Mouse (Mus musculus): ENCODE measurements around the gene Gm13090. TPM values are rescaled to one million over a fixed set of nuclear protein-coding genes. Genes with fewer than 3 reads are reported as not detected.
A peak's percentile ranks its signal among the peaks of the same experiment; 100 is the strongest.

The Gm13090 gene
- polyA plus RNA-seq, 1 experiment from 2014 or later: not detected

GRCm38 (mm10) chr4:151058634-151059033, 30.7 kb upstream of the Gm13090 start:
- no peak for ATAC-seq (ENCODE audit: low read depth)
- WGBS (ENCODE audit: insufficient replicate concordance): 73% methylated on average over 4 of the region's 4 CpGs
- H3K9me3 ChIP-seq (replicated peaks; ENCODE audit: control insufficient read depth, low read length): no peaks in the 10 kb centered on the region
- H3K9ac ChIP-seq (ENCODE audit: low read depth, low read length): no peak overlapping the region
- no peak overlapping the region for H3K27ac ChIP-seq (ENCODE audit: low read length)
- no peak overlapping the region for H3K4me3 ChIP-seq (ENCODE audit: low read depth, low read length)
- peaks cover 14% of the 10 kb centered on the region for H3K4me1 ChIP-seq (ENCODE audit: control insufficient read depth, low read depth, low read length)
- H3K27me3 ChIP-seq (ENCODE audit: control insufficient read depth, insufficient read depth, low read depth, low read length): no peaks in the 10 kb centered on the region
- peaks cover 5% of the 10 kb centered on the region; the same call in 1 of the 2 replicates for H3K36me3 ChIP-seq (ENCODE audit: control insufficient read depth, insufficient read depth)
- H3K4me2 ChIP-seq (ENCODE audit: low read depth, low read length): peak overlapping the region; percentile 74; the same call in 1 of the 2 replicates

- ATAC-seq (ENCODE audit: low read depth): no peak
Observed at GRCm38 (mm10) chr4:151059566-151059965, 29.8 kb upstream of the Gm13090 start.

GRCm38 (mm10) chr4:151068751-151069150, 20.6 kb upstream of the Gm13090 start:
- 21% methylated on average over 4 of the region's 4 CpGs for WGBS (ENCODE audit: insufficient replicate concordance)
- Histone ChIP-seq H3K4me1 (ENCODE audit: control insufficient read depth, low read depth, low read length) (no peaks in the 10 kb centered on the region), H3K4me3 (ENCODE audit: low read depth, low read length) (no peak overlapping the region), H3K36me3 (ENCODE audit: control insufficient read depth, insufficient read depth) (no peaks in the 10 kb centered on the region), H3K9me3 (replicated peaks; ENCODE audit: control insufficient read depth, low read length) (no peaks in the 10 kb centered on the region), H3K27me3 (ENCODE audit: control insufficient read depth, insufficient read depth, low read depth, low read length) (no peaks in the 10 kb centered on the region), H3K27ac (ENCODE audit: low read length) (no peak overlapping the region), H3K9ac (ENCODE audit: low read depth, low read length) (no peak overlapping the region), H3K4me2 (ENCODE audit: low read depth, low read length) (no peak overlapping the region)
- no peak for ATAC-seq (ENCODE audit: low read depth)

More at GRCm38 (mm10) chr4:151059566-151059965, 29.8 kb upstream of the Gm13090 start:
- Histone ChIP-seq H3K36me3 (ENCODE audit: control insufficient read depth, insufficient read depth) (peaks cover 3% of the 10 kb centered on the region; the same call in 1 of the 2 replicates), H3K27me3 (ENCODE audit: control insufficient read depth, insufficient read depth, low read depth, low read length) (no peaks in the 10 kb centered on the region), H3K4me2 (ENCODE audit: low read depth, low read length) (no peak overlapping the region), H3K4me3 (ENCODE audit: low read depth, low read length) (no peak overlapping the region), H3K27ac (ENCODE audit: low read length) (no peak overlapping the region), H3K4me1 (ENCODE audit: control insufficient read depth, low read depth, low read length) (peaks cover 14% of the 10 kb centered on the region), H3K9me3 (replicated peaks; ENCODE audit: control insufficient read depth, low read length) (no peaks in the 10 kb centered on the region), H3K9ac (ENCODE audit: low read depth, low read length) (no peak overlapping the region)
- 72% methylated on average over 4 of the region's 4 CpGs for WGBS (ENCODE audit: insufficient replicate concordance)

- Histone ChIP-seq H3K9ac (ENCODE audit: low read depth, low read length) (no peak overlapping the region), H3K27me3 (ENCODE audit: control insufficient read depth, insufficient read depth, low read depth, low read length) (no peaks in the 10 kb centered on the region), H3K9me3 (replicated peaks; ENCODE audit: control insufficient read depth, low read length) (no peaks in the 10 kb centered on the region), H3K4me1 (ENCODE audit: control insufficient read depth, low read depth, low read length) (no peaks in the 10 kb centered on the region), H3K4me3 (ENCODE audit: low read depth, low read length) (no peak overlapping the region), H3K27ac (ENCODE audit: low read length) (no peak overlapping the region), H3K4me2 (ENCODE audit: low read depth, low read length) (no peak overlapping the region), H3K36me3 (ENCODE audit: control insufficient read depth, insufficient read depth) (no peaks in the 10 kb centered on the region)
- no peak for ATAC-seq (ENCODE audit: low read depth)
- WGBS (ENCODE audit: insufficient replicate concordance): 35% methylated on average over 7 of the region's 7 CpGs
Observed at GRCm38 (mm10) chr4:151070962-151071361, 18.4 kb upstream of the Gm13090 start.

- H3K4me3 ChIP-seq (ENCODE audit: low read depth, low read length): no peak overlapping the region
- H3K4me1 ChIP-seq (ENCODE audit: control insufficient read depth, low read depth, low read length): no peaks in the 10 kb centered on the region
- H3K9ac ChIP-seq (ENCODE audit: low read depth, low read length): no peak overlapping the region
- H3K36me3 ChIP-seq (ENCODE audit: control insufficient read depth, insufficient read depth): no peaks in the 10 kb centered on the region
- H3K9me3 ChIP-seq (replicated peaks; ENCODE audit: control insufficient read depth, low read length): no peaks in the 10 kb centered on the region
- 36% methylated on average over 13 of the region's 13 CpGs for WGBS (ENCODE audit: insufficient replicate concordance)
- H3K4me2 ChIP-seq (ENCODE audit: low read depth, low read length): no peak overlapping the region
- no peaks in the 10 kb centered on the region for H3K27me3 ChIP-seq (ENCODE audit: control insufficient read depth, insufficient read depth, low read depth, low read length)
- ATAC-seq (ENCODE audit: low read depth): 0 out of 2 replicates have a peak, but pooled peaks have one; percentile 21
- H3K27ac ChIP-seq (ENCODE audit: low read length): no peak overlapping the region
Observed at GRCm38 (mm10) chr4:151073108-151073744, 16.1 kb upstream of the Gm13090 start.

GRCm38 (mm10) chr4:151074817-151075216, 14.6 kb upstream of the Gm13090 start:
- Histone ChIP-seq H3K4me1 (ENCODE audit: control insufficient read depth, low read depth, low read length) (no peaks in the 10 kb centered on the region), H3K9me3 (replicated peaks; ENCODE audit: control insufficient read depth, low read length) (no peaks in the 10 kb centered on the region), H3K27ac (ENCODE audit: low read length) (no peak overlapping the region), H3K9ac (ENCODE audit: low read depth, low read length) (no peak overlapping the region), H3K36me3 (ENCODE audit: control insufficient read depth, insufficient read depth) (no peaks in the 10 kb centered on the region), H3K4me2 (ENCODE audit: low read depth, low read length) (no peak overlapping the region), H3K4me3 (ENCODE audit: low read depth, low read length) (no peak overlapping the region), H3K27me3 (ENCODE audit: control insufficient read depth, insufficient read depth, low read depth, low read length) (no peaks in the 10 kb centered on the region)
- ATAC-seq (ENCODE audit: low read depth): no peak
- WGBS (ENCODE audit: insufficient replicate concordance): 76% methylated on average over 15 of the region's 15 CpGs

- Histone ChIP-seq H3K27ac (ENCODE audit: low read length) (no peak overlapping the region), H3K4me1 (ENCODE audit: control insufficient read depth, low read depth, low read length) (no peaks in the 10 kb centered on the region), H3K9me3 (replicated peaks; ENCODE audit: control insufficient read depth, low read length) (no peaks in the 10 kb centered on the region), H3K27me3 (ENCODE audit: control insufficient read depth, insufficient read depth, low read depth, low read length) (no peaks in the 10 kb centered on the region), H3K36me3 (ENCODE audit: control insufficient read depth, insufficient read depth) (no peaks in the 10 kb centered on the region), H3K9ac (ENCODE audit: low read depth, low read length) (no peak overlapping the region), H3K4me3 (ENCODE audit: low read depth, low read length) (no peak overlapping the region), H3K4me2 (ENCODE audit: low read depth, low read length) (no peak overlapping the region)
- 47% methylated on average over 2 of the region's 2 CpGs for WGBS (ENCODE audit: insufficient replicate concordance)
- no peak for ATAC-seq (ENCODE audit: low read depth)
Observed at GRCm38 (mm10) chr4:151081355-151081754, 8.0 kb upstream of the Gm13090 start.

GRCm38 (mm10) chr4:151081977-151082376, 7.4 kb upstream of the Gm13090 start:
- Histone ChIP-seq H3K4me2 (ENCODE audit: low read depth, low read length) (no peak overlapping the region), H3K36me3 (ENCODE audit: control insufficient read depth, insufficient read depth) (no peaks in the 10 kb centered on the region), H3K9ac (ENCODE audit: low read depth, low read length) (no peak overlapping the region), H3K27me3 (ENCODE audit: control insufficient read depth, insufficient read depth, low read depth, low read length) (no peaks in the 10 kb centered on the region), H3K27ac (ENCODE audit: low read length) (no peak overlapping the region), H3K4me1 (ENCODE audit: control insufficient read depth, low read depth, low read length) (no peaks in the 10 kb centered on the region), H3K4me3 (ENCODE audit: low read depth, low read length) (no peak overlapping the region), H3K9me3 (replicated peaks; ENCODE audit: control insufficient read depth, low read length) (no peaks in the 10 kb centered on the region)
- ATAC-seq (ENCODE audit: low read depth): no peak
- 71% methylated on average over 13 of the region's 13 CpGs for WGBS (ENCODE audit: insufficient replicate concordance)

GRCm38 (mm10) chr4:151083027-151083426, 6.3 kb upstream of the Gm13090 start:
- WGBS (ENCODE audit: insufficient replicate concordance): 64% methylated on average over 5 of the region's 5 CpGs
- H3K27me3 ChIP-seq (ENCODE audit: control insufficient read depth, insufficient read depth, low read depth, low read length): no peaks in the 10 kb centered on the region
- H3K4me3 ChIP-seq (ENCODE audit: low read depth, low read length): no peak overlapping the region
- no peaks in the 10 kb centered on the region for H3K9me3 ChIP-seq (replicated peaks; ENCODE audit: control insufficient read depth, low read length)
- H3K27ac ChIP-seq (ENCODE audit: low read length): no peak overlapping the region
- H3K4me1 ChIP-seq (ENCODE audit: control insufficient read depth, low read depth, low read length): no peaks in the 10 kb centered on the region
- ATAC-seq (ENCODE audit: low read depth): no peak
- H3K9ac ChIP-seq (ENCODE audit: low read depth, low read length): no peak overlapping the region
- H3K36me3 ChIP-seq (ENCODE audit: control insufficient read depth, insufficient read depth): no peaks in the 10 kb centered on the region
- H3K4me2 ChIP-seq (ENCODE audit: low read depth, low read length): no peak overlapping the region

Measured in liver, embryonic 16.5 days (tissue).